Mouse (Mus musculus): ENCODE measurements around the gene Kcnn4.

- TF ChIP-seq CTCF (IDR thresholded peaks at IDR 0.05; ENCODE audit: control insufficient read depth, insufficient read depth, insufficient read length) = no peak
- TF ChIP-seq MAX (IDR thresholded peaks at IDR 0.05) = no peak
- TF ChIP-seq MYOD1 (IDR thresholded peaks at IDR 0.05; ENCODE audit: control insufficient read depth, insufficient read length, low read depth) = no peak
- TF ChIP-seq CEBPB (IDR thresholded peaks at IDR 0.05; ENCODE audit: low read depth) = no peak
These were observed 44.4 kb upstream of the Kcnn4 start for GRCm38 (mm10) chr7:24325675-24326128.

Data from C2C12 (cell line).